Mouse (Mus musculus) ES-Bruce4 (cell line): ENCODE measurements around the gene Spats2. TPM values are rescaled to one million over a fixed set of nuclear protein-coding genes. Genes with fewer than 3 reads are reported as not detected.
"Not testable (repeated sequence)": the region's sequence is repeated elsewhere in the genome, so short reads cannot be mapped to it uniquely, and the experiment has no call there.

Experiments used
- H3K27ac ChIP-seq: 2 replicates; pipeline ENCODE4 v1.5.1; 2012; ENCODE audit warnings: low read length, inconsistent platforms; ENCODE audit not compliant: insufficient read depth
- H3K27me3 ChIP-seq: 2 replicates; pipeline ENCODE4 v1.6.1; 2012; ENCODE audit warnings: mild to moderate bottlenecking, low read length, inconsistent platforms; ENCODE audit not compliant: control insufficient read depth, poor library complexity, insufficient read depth, severe bottlenecking
- H3K36me3 ChIP-seq: 2 replicates; pipeline ENCODE4 v1.6.1; 2012; ENCODE audit warnings: inconsistent platforms, mild to moderate bottlenecking, low read length, moderate library complexity; ENCODE audit not compliant: control insufficient read depth, poor library complexity, insufficient read depth, severe bottlenecking
- H3K4me1 ChIP-seq: one replicate; pipeline ENCODE4 v1.8.1; 2011; ENCODE audit warnings: low read length; ENCODE audit not compliant: control insufficient read depth, insufficient read depth
- H3K4me3 ChIP-seq: 2 replicates; pipeline ENCODE4 v1.5.1; 2011; ENCODE audit warnings: low read depth, mild to moderate bottlenecking, low read length
- H3K9ac ChIP-seq: 2 replicates; pipeline ENCODE4 v1.6.1; 2012; ENCODE audit warnings: low read depth, mild to moderate bottlenecking, inconsistent platforms; ENCODE audit not compliant: poor library complexity, severe bottlenecking
- H3K9me3 ChIP-seq: replicated peaks from 2 replicates; pipeline ENCODE4 v1.6.1; 2012; ENCODE audit warnings: mild to moderate bottlenecking, low read length, inconsistent platforms; ENCODE audit not compliant: control insufficient read depth, poor library complexity, insufficient read depth, severe bottlenecking
- CTCF ChIP-seq: IDR thresholded peaks from one replicate; pipeline ENCODE4 v1.8.1; 2011; ENCODE audit warnings: low read depth, low read length
- EP300 ChIP-seq: IDR thresholded peaks from 2 replicates; pipeline ENCODE4 v1.6.1; 2011; ENCODE audit warnings: low read depth, low read length; ENCODE audit not compliant: insufficient read depth
- POLR2A ChIP-seq: IDR thresholded peaks from one replicate; pipeline ENCODE4 v1.8.1; 2011; ENCODE audit warnings: low read length; ENCODE audit not compliant: insufficient read depth
- polyA plus RNA-seq: library from polyadenylated mRNA; stranded (reverse); fragments of >200 nt; gene quantifications from 2 replicates; pipeline ENCODE4 v1.2.4, GENCODE M21; 2011; ENCODE audit warnings: low read depth; ENCODE audit not compliant: missing spikeins, insufficient read depth, insufficient read length

Spats2 gene
- polyA plus RNA-seq, 1 experiment, result 60.7 TPM

GRCm38 (mm10) chr15:99139669-99140068 lies 14.0 kb downstream of the Spats2 start:
- peak overlapping the region; percentile 55; the same call in 1 of the 2 replicates for H3K27ac ChIP-seq
- H3K36me3 ChIP-seq, result no peaks in the 10 kb centered on the region
- H3K9ac ChIP-seq, result no peak overlapping the region
- H3K4me3 ChIP-seq, result no peak overlapping the region
- no peaks in the 10 kb centered on the region for H3K9me3 ChIP-seq
- peaks cover 3% of the 10 kb centered on the region for H3K4me1 ChIP-seq
- H3K27me3 ChIP-seq, result no peaks in the 10 kb centered on the region
- TF ChIP-seq EP300 (no peak), POLR2A (no peak), CTCF (peak; percentile 34)

- Histone ChIP-seq H3K9ac (no peak overlapping the region), H3K27me3 (no peaks in the 10 kb centered on the region), H3K9me3 (no peaks in the 10 kb centered on the region), H3K36me3 (peaks cover 15% of the 10 kb centered on the region), H3K4me1 (peaks cover 1% of the 10 kb centered on the region), H3K27ac (no peak overlapping the region), H3K4me3 (no peak overlapping the region)
- TF ChIP-seq EP300 (no peak), CTCF (no peak), POLR2A (no peak)
These were observed 24.8 kb downstream of the Spats2 start for GRCm38 (mm10) chr15:99150516-99150915.

GRCm38 (mm10) chr15:99151324-99151723 lies 25.6 kb downstream of the Spats2 start:
- Histone ChIP-seq H3K9me3 (no peaks in the 10 kb centered on the region), H3K4me1 (peaks cover 1% of the 10 kb centered on the region), H3K36me3 (peaks cover 7% of the 10 kb centered on the region), H3K9ac (no peak overlapping the region), H3K27ac (no peak overlapping the region), H3K27me3 (no peaks in the 10 kb centered on the region), H3K4me3 (no peak overlapping the region)
- TF ChIP-seq CTCF, result no peak
- no peak for TF ChIP-seq POLR2A
- TF ChIP-seq EP300, result no peak

GRCm38 (mm10) chr15:99153466-99153865 lies 27.8 kb downstream of the Spats2 start:
- Histone ChIP-seq H3K4me1 (peaks cover 1% of the 10 kb centered on the region), H3K27me3 (no peaks in the 10 kb centered on the region), H3K4me3 (no peak overlapping the region), H3K27ac (no peak overlapping the region), H3K9me3 (no peaks in the 10 kb centered on the region), H3K9ac (no peak overlapping the region), H3K36me3 (peaks cover 3% of the 10 kb centered on the region; the same call in 1 of the 2 replicates)
- TF ChIP-seq CTCF, result no peak
- TF ChIP-seq POLR2A, result no peak
- no peak for TF ChIP-seq EP300

GRCm38 (mm10) chr15:99154515-99154914 lies 28.8 kb downstream of the Spats2 start:
- H3K4me3 ChIP-seq, H3K4me1 ChIP-seq, H3K9ac ChIP-seq, H3K27me3 ChIP-seq, H3K27ac ChIP-seq, H3K36me3 ChIP-seq, H3K9me3 ChIP-seq: not testable (repeated sequence)

GRCm38 (mm10) chr15:99163512-99164365 lies 38.0 kb downstream of the Spats2 start:
- no peak overlapping the region for H3K27ac ChIP-seq
- peaks cover 8% of the 10 kb centered on the region for H3K36me3 ChIP-seq
- TF ChIP-seq POLR2A (no peak), EP300 (no peak), CTCF (no peak)
- no peaks in the 10 kb centered on the region for H3K9me3 ChIP-seq
- H3K9ac ChIP-seq, result no peak overlapping the region
- H3K4me3 ChIP-seq, result no peak overlapping the region
- H3K4me1 ChIP-seq, result peaks cover 3% of the 10 kb centered on the region
- H3K27me3 ChIP-seq, result no peaks in the 10 kb centered on the region
